Mouse (Mus musculus) embryonic fibroblast, embryonic 13.5 days (primary cell): Measurements from ENCODE around the gene Tnrc6a.

Experiments used
- CTCF ChIP-seq: IDR thresholded peaks from 2 replicates; pipeline ENCODE4 v1.5.1; 2011; ENCODE audit warnings: mild to moderate bottlenecking, control low read depth, low read length, moderate library complexity, borderline replicate concordance; ENCODE audit not compliant: insufficient read depth
- POLR2A ChIP-seq: IDR thresholded peaks from 2 replicates; pipeline ENCODE4 v1.6.1; 2011; ENCODE audit warnings: low read depth, mild to moderate bottlenecking, control low read depth, low read length, moderate library complexity

- no peak for TF ChIP-seq POLR2A
- TF ChIP-seq CTCF, result no peak
These were observed 17.8 kb upstream of the Tnrc6a start for GRCm38 (mm10) chr7:123105906-123106305.
